Mouse (Mus musculus) brain, embryonic 14.5 days (tissue): Measurements from ENCODE around the gene Lyar.

Experiments used
- CTCF ChIP-seq: fragments of 200-500 bp; IDR thresholded peaks from 2 replicates; pipeline ENCODE4 v1.5.1; 2012; ENCODE audit warnings: inconsistent platforms, mild to moderate bottlenecking, moderate library complexity, borderline replicate concordance; ENCODE audit not compliant: insufficient read depth, insufficient read length; ENCODE audit errors: extremely low read depth
- POLR2A ChIP-seq: fragments of 200-500 bp; IDR thresholded peaks from 2 replicates; pipeline ENCODE4 v1.6.1; 2012; ENCODE audit warnings: mild to moderate bottlenecking, inconsistent platforms, borderline replicate concordance; ENCODE audit not compliant: poor library complexity, insufficient read depth, insufficient read length, severe bottlenecking; ENCODE audit errors: extremely low read depth

- TF ChIP-seq POLR2A (no peak), CTCF (peak; percentile 75)
Observed at GRCm38 (mm10) chr5:38235422-38235821, 15.2 kb downstream of the Lyar start.
